Mouse (Mus musculus) kidney, adult 18-20 months (tissue): ENCODE data around the gene Epb41l2.

Experiments used
- DNase-seq: peaks from one replicate; pipeline ENCODE4 v3.0.0; 2021

Gene Epb41l2

GRCm38 (mm10) chr10:25366691-25367090, 7.1 kb downstream of the Epb41l2 start:
- no peak for DNase-seq

DNA sequence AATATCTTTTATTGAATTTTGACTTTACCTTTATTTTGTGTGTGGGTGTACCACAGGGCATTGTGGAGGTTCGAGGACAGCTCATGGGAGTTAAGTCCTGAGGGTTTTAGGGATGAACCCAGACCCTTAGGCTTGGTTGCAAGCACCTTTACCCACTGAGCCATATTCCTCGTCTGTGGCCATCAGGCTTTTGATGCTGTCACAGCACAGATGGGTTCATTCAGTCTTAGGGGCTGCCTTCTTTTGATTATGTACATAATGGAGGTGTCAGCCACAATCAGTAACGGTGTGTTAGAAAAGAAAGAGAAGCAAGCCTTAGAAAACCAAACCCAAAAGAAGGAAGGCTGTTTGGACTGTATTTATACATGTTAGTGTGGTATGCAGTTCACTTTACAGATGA, 9.3 kb downstream of the Epb41l2 start:
- no peak for DNase-seq

DNA sequence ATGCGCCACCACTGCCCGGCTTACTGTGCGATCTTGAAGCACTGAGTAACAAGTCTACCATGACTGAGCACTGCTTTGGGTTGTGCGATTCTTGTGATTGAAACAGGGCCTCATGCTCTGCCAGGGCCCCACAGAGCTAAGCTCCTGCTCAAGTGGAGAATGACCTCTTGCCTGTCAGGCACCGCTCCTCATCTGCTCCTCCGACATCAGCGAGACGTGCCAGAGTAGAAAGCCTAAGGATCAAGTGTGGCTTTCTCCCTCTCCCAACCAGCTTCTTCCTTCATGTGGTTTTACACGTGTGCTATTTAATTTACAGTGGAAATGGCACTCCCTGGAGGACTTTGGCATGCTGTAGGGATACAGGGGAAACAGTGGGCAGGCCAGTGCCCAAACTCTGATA, 10.1 kb downstream of the Epb41l2 start:
- DNase-seq = no peak

GRCm38 (mm10) chr10:25371336-25371735, 11.7 kb downstream of the Epb41l2 start:
- DNase-seq = no peak

GRCm38 (mm10) chr10:25371915-25372371, 12.3 kb downstream of the Epb41l2 start:
- no peak for DNase-seq

GRCm38 (mm10) chr10:25372510-25373148, 13.0 kb downstream of the Epb41l2 start:
- no peak for DNase-seq

DNA sequence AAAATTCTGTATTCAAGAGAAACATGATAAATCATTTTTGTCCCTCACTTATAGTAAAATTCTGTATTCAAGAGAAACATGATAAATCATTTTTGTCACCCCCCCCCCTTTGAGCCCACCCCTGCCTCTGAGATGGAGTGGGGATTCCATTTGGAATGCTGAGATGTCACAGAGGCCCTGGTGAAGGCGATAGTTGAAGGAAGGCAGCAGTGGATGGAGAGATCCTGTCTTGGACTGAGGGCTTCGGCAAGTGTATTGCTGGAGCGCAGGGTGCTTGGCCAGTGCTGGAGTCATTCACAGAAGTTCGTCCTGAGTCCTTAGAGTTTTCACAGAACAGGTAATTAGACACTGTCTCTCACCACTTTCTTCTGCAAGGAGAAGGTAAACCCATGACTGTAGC, 15.4 kb downstream of the Epb41l2 start:
- DNase-seq = no peak

GRCm38 (mm10) chr10:25380746-25381481, 21.3 kb downstream of the Epb41l2 start:
- DNase-seq = no peak

- no peak for DNase-seq
Observed at GRCm38 (mm10) chr10:25381951-25382350, 22.4 kb downstream of the Epb41l2 start.

- no peak for DNase-seq
Observed at GRCm38 (mm10) chr10:25383171-25383570, 23.6 kb downstream of the Epb41l2 start.

DNA sequence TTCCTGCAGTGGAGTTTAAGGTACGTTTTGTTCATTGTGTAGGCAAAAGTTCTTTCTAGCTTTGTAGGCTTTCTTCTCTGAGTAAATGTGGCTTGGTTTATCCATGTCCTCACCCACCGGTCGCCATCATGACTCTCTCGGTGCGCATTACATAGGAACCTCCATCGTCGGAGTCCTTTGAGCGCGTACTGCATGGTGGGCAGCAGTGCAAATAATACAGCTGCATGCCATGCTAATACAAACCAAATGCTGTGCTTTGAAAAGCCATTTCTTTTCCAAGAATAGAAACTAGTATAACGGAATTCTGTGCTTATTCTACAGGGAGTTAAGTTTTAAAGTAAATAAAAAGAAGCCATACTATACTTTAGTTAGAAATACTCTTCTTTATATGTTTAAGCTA, 24.8 kb downstream of the Epb41l2 start:
- no peak for DNase-seq

GRCm38 (mm10) chr10:25385811-25386580, 26.4 kb downstream of the Epb41l2 start:
- no peak for DNase-seq

GRCm38 (mm10) chr10:25386868-25387267, 27.3 kb downstream of the Epb41l2 start:
- no peak for DNase-seq

GRCm38 (mm10) chr10:25387268-25387667, 27.7 kb downstream of the Epb41l2 start:
- no peak for DNase-seq

- no peak for DNase-seq
Observed at GRCm38 (mm10) chr10:25392786-25393185, 33.2 kb downstream of the Epb41l2 start.

DNA sequence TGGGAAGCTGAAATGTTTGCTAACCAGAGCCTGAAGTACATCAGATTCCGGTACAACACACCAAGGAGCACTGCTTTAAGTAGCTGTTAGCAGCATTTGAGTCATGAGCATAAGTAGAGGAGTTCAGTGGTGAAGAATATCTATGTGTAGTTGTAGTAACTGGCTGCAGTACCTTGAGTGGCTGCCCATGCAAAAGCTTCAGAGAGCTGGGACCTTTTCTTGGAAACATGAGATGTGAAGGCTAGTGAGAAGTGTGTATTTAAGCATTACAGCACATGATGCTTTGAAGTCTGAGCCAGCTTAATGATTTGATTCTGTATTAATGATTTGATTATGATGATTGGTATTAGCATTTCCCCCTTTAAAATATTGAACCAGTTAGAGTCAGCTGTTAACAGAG, 34.1 kb downstream of the Epb41l2 start:
- DNase-seq = no peak

DNA sequence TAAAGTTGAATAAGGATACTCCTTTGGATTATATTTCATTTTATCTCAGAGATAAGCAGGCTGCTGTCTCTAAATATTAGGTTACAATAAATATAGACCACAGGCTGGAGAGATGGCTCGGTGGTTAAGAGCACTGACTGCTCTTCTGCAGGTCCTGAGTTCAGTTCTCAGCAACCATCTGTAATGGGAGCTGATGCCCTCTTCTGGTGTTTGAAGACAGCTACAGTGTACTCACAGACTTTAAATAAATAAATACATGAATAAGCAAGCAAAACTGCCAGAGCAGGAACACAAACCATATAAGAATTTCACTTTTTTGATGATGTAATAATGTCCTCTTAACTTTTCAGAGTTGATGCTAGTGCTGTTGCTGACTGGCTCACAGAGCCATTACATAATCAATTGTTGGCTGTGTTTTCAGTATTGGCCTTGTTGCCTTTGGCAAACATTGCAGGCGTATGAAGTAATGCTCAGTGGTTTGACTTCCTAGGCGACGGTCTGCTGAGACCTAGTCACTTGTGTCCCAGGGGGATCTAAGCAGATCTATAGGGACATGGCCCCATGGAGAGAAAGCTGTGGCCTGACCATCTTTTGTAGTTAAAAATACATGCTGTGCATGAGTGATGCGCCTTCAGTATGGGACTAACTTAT, 35.8 kb downstream of the Epb41l2 start:
- no peak for DNase-seq

DNA sequence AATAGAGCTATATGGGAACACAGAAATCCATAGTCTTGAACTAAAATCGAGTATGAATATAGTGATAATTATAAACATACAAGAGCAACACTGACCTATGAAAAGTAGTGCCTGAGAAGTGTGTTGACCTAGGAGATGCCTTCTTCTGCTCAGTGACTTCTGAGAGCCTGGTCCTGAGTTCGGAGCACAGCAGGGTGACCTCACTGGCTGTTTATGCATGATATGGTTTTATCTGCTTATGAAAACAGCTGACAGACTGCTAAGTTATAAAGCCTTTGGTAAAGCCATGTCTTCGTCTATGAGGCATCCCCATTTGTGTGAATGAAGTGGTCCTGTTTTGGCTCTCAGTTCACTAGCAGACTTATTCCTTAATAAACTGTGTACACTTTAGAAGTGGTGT, 37.3 kb downstream of the Epb41l2 start:
- no peak for DNase-seq

GRCm38 (mm10) chr10:25397767-25398690, 38.4 kb downstream of the Epb41l2 start:
- DNase-seq = no peak

GRCm38 (mm10) chr10:25399016-25399415, 39.4 kb downstream of the Epb41l2 start:
- no peak for DNase-seq

GRCm38 (mm10) chr10:25400076-25400475, 40.5 kb downstream of the Epb41l2 start:
- DNase-seq = no peak

- no peak for DNase-seq
Observed at GRCm38 (mm10) chr10:25400646-25401045, 41.0 kb downstream of the Epb41l2 start.
